Mouse (Mus musculus): ENCODE measurements around the gene Shmt1. TPM values are rescaled to one million over a fixed set of nuclear protein-coding genes. Genes with fewer than 3 reads are reported as not detected.

Gene Shmt1
- polyA plus RNA-seq, 1 experiment from 2014 or later, result 58.5 TPM

DNA sequence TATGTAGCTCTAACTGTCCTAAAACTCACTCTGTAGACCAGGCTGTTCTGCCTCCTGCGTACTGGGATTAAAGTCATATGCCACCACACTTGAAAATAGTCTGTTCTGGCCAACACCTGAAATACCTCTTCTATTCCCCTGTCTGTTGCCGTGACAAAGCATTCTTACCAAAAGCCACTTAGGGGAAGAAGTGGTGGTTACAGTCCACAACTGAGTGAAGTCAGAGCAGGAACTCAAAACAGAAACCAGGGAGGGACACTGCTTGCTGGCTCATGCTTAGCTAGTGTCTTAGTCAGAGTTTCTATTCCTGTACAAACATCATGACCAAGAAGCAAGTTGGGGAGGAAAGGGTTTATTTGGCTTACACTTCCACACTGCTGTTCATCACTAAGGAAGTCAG lies 42.2 kb downstream of the Shmt1 start:
- no peaks in the 10 kb centered on the region for H3K9me3 ChIP-seq
- H3K4me3 ChIP-seq, result no peak overlapping the region
- 83% methylated on average over 2 of the region's 2 CpGs for WGBS
- H3K27me3 ChIP-seq, result no peaks in the 10 kb centered on the region
- H3K9ac ChIP-seq, result no peak overlapping the region
- H3K36me3 ChIP-seq, result peaks cover 4% of the 10 kb centered on the region; the same call in 1 of the 2 replicates
- H3K27ac ChIP-seq, result no peak overlapping the region
- no peak overlapping the region for H3K4me2 ChIP-seq
- ATAC-seq (ENCODE audit: borderline replicate concordance, extremely low read depth, low FRiP score, low TSS enrichment), result no peak
- peaks cover 6% of the 10 kb centered on the region for H3K4me1 ChIP-seq

GRCm38 (mm10) chr11:60766969-60767368 lies 44.5 kb downstream of the Shmt1 start:
- Histone ChIP-seq H3K27me3 (no peaks in the 10 kb centered on the region), H3K4me1 (no peaks in the 10 kb centered on the region), H3K36me3 (peaks cover 4% of the 10 kb centered on the region; the same call in 1 of the 2 replicates), H3K27ac (no peak overlapping the region), H3K4me3 (no peak overlapping the region), H3K4me2 (no peak overlapping the region), H3K9ac (no peak overlapping the region), H3K9me3 (no peaks in the 10 kb centered on the region)
- WGBS, result 83% methylated on average over 4 of the region's 4 CpGs
- ATAC-seq (ENCODE audit: borderline replicate concordance, extremely low read depth, low FRiP score, low TSS enrichment), result no peak

- no peak overlapping the region for H3K9ac ChIP-seq
- peaks cover 28% of the 10 kb centered on the region for H3K36me3 ChIP-seq
- WGBS, result 90% methylated on average over 3 of the region's 3 CpGs
Measured at GRCm38 (mm10) chr11:60761681-60762080, 49.8 kb downstream of the Shmt1 start.

GRCm38 (mm10) chr11:60755570-60755969 lies 55.9 kb downstream of the Shmt1 start:
- WGBS, result 84% methylated on average over 7 of the region's 7 CpGs
- H3K27ac ChIP-seq, result no peak overlapping the region
- H3K4me3 ChIP-seq, result no peak overlapping the region
- ATAC-seq (ENCODE audit: borderline replicate concordance, extremely low read depth, low FRiP score, low TSS enrichment), result no peak
- no peak overlapping the region for H3K4me2 ChIP-seq
- H3K27me3 ChIP-seq, result no peaks in the 10 kb centered on the region
- H3K9me3 ChIP-seq, result no peaks in the 10 kb centered on the region
- H3K36me3 ChIP-seq, result peaks cover 59% of the 10 kb centered on the region
- no peaks in the 10 kb centered on the region for H3K4me1 ChIP-seq
- H3K9ac ChIP-seq, result no peak overlapping the region

More at GRCm38 (mm10) chr11:60761681-60762080, 49.8 kb downstream of the Shmt1 start:
- Histone ChIP-seq H3K9me3 (no peaks in the 10 kb centered on the region), H3K27me3 (no peaks in the 10 kb centered on the region), H3K4me2 (no peak overlapping the region), H3K4me3 (no peak overlapping the region), H3K27ac (no peak overlapping the region), H3K4me1 (no peaks in the 10 kb centered on the region)
- no peak for ATAC-seq (ENCODE audit: borderline replicate concordance, extremely low read depth, low FRiP score, low TSS enrichment)

- Histone ChIP-seq H3K27ac (no peak overlapping the region), H3K27me3 (no peaks in the 10 kb centered on the region), H3K4me3 (no peak overlapping the region), H3K9ac (no peak overlapping the region), H3K9me3 (no peaks in the 10 kb centered on the region), H3K36me3 (peaks cover 52% of the 10 kb centered on the region), H3K4me1 (no peaks in the 10 kb centered on the region), H3K4me2 (no peak overlapping the region)
- no peak for ATAC-seq (ENCODE audit: borderline replicate concordance, extremely low read depth, low FRiP score, low TSS enrichment)
- WGBS, result 77% methylated on average over 3 of the region's 3 CpGs
Measured at GRCm38 (mm10) chr11:60740321-60740720, 71.2 kb downstream of the Shmt1 start.

Other genes starting within 250 kb of the Shmt1 start
- 52.1 and 54.2 TPM in 2 replicates for gene Llgl1, start 112.0 kb downstream of the Shmt1 start, polyA plus RNA-seq (2015; fragmentation: Nextera tagmentation; extraction: Ambion mirVana)
- 83.3 and 94.4 TPM in 2 replicates for gene Flii, start 84.5 kb downstream of the Shmt1 start, polyA plus RNA-seq (2015; fragmentation: Nextera tagmentation; extraction: Ambion mirVana)
- 13.5 and 14.7 TPM in 2 replicates for gene Mief2, start 83.3 kb downstream of the Shmt1 start, polyA plus RNA-seq (2015; fragmentation: Nextera tagmentation; extraction: Ambion mirVana)
- gene Top3a, start 34.4 kb downstream of the Shmt1 start, polyA plus RNA-seq (2015; fragmentation: Nextera tagmentation; extraction: Ambion mirVana), result 17.0 and 17.2 TPM in 2 replicates
- 4.5 and 5.3 TPM in 2 replicates for gene Smcr8, start 34.2 kb downstream of the Shmt1 start, polyA plus RNA-seq (2015; fragmentation: Nextera tagmentation; extraction: Ambion mirVana)
- gene Dhrs7b, start 18.9 kb upstream of the Shmt1 start, polyA plus RNA-seq (2015; fragmentation: Nextera tagmentation; extraction: Ambion mirVana), result 41.0 and 41.4 TPM in 2 replicates
- 63.6 and 67.3 TPM in 2 replicates for gene Tmem11, start 67.6 kb upstream of the Shmt1 start, polyA plus RNA-seq (2015; fragmentation: Nextera tagmentation; extraction: Ambion mirVana)
- 21.3 and 26.6 TPM in 2 replicates for gene Natd1, start 103.0 kb upstream of the Shmt1 start, polyA plus RNA-seq (2015; fragmentation: Nextera tagmentation; extraction: Ambion mirVana)
- gene Map2k3, start 120.3 kb upstream of the Shmt1 start, polyA plus RNA-seq (2015; fragmentation: Nextera tagmentation; extraction: Ambion mirVana), result 109 and 115 TPM in 2 replicates
- 0.44 and 0.77 TPM in 2 replicates for gene Kcnj12, start 210.8 kb upstream of the Shmt1 start, polyA plus RNA-seq (2015; fragmentation: Nextera tagmentation; extraction: Ambion mirVana)